Mouse (Mus musculus) layer of hippocampus, adult 9-10 months (tissue): Measurements from ENCODE around the gene Il3ra.

ENCODE experiments used
- DNase-seq: peaks from one replicate; pipeline ENCODE4 v3.0.0; 2022; ENCODE audit warnings: low spot score

The Il3ra gene

DNA sequence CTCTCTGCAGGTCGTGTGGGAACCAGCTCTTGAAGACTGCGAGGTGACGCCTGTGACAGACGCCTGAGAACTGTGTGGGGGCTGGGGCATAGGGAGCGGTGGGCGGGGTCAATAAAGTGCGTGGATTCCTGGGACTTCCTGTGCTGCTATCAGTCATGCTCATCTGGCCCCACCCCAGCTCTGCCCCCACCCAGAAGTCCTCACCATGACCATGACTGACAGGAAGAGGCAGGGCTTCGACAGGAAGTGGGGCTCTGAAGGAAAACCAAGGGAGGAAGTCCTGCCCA, 9.2 kb downstream of the Il3ra start:
- no peak for DNase-seq

DNA sequence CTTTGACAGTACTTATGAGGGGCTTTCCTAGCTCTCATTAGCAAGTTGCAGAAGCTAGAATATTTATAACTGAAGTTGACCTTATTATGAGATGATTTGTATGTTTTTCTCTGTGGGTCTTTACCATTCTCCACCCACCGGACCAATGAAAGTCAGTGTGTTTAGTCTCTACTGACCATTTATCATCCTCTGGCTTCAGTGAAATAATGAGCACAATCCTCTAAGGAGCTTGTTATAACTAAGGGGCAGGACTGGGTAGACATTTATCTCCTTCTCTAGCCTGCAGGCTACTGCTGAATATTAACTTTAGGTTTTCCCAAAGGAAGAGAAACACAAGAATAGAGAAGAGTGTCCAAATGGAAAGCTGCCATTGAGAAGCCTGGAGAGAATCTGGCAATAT, 49.5 kb downstream of the Il3ra start:
- no peak for DNase-seq

DNA sequence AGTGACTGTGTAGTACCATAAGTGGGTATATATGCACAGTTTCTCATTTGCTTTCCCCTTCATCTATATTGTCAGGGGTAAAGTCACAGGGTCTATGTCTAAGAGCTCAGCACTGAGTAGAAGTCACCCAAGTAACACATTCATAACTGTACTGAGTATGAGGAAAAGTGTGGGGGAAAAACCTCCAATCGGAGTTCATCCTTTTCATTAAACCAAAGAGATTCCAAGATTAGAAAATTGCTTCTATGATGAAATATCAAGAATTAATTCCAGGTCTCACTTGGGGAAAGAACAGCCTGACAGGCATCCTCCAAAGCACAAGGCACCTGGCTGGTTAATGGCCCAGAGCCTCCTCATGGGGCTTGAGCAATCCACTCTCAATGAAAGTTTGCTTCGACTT, 54.9 kb downstream of the Il3ra start, which contains the start of gene Olfr721-ps1:
Gene Olfr721-ps1, plus strand, starts transcription at position 301 of the 400 bp plus-strand sequence.
- no peak for DNase-seq
